Mouse (Mus musculus): ENCODE data around the gene Hvcn1.
A peak's percentile ranks its signal among the peaks of the same experiment; 100 is the strongest.
"Not testable (repeated sequence)": the region's sequence is repeated elsewhere in the genome, so short reads cannot be mapped to it uniquely, and the experiment has no call there.

Hvcn1 gene

DNA sequence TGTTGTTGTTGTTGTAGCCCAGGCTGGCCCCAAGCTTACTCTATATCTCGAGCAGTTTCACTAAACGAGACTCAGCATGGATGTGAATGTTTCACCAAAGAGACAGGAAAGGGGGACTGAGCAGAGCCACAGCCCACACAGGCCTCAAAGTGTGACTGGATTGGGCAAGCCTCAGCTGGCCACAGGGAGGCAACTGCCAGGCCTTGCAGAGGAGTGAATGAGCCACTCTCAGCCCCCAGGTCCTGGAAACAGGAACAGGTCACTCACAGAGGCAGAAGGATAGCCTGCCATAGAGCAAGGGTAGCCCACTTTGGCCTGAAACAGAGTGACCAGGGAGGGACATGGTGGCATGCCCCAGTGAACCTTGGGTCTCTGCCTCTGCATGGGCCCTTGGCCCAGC, 2.4 kb upstream of the Hvcn1 start:
- no peak for DNase-seq (ENCODE audit: low read depth, low spot score)

DNA sequence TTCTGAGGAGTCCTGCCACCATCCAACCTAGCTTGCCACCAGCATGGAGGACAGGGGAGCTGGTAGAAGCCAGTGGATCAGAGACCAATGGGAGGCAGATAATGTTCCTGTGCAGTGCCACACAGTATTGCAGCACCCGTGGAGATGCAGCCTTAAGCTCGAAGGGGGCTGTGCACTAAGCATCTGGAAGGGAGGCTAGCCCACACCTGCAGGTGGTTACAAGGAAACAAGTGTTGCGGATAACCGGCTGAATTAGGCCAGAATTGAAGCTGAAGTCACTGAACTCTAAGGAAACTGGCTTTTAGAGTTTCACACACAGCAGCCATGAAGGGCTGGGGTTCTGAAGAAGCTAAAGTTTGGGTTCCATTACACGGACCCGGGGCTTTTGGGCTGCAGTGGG, 2.3 kb downstream of the Hvcn1 start:
- no peak for DNase-seq (ENCODE audit: low read depth, low spot score)

DNA sequence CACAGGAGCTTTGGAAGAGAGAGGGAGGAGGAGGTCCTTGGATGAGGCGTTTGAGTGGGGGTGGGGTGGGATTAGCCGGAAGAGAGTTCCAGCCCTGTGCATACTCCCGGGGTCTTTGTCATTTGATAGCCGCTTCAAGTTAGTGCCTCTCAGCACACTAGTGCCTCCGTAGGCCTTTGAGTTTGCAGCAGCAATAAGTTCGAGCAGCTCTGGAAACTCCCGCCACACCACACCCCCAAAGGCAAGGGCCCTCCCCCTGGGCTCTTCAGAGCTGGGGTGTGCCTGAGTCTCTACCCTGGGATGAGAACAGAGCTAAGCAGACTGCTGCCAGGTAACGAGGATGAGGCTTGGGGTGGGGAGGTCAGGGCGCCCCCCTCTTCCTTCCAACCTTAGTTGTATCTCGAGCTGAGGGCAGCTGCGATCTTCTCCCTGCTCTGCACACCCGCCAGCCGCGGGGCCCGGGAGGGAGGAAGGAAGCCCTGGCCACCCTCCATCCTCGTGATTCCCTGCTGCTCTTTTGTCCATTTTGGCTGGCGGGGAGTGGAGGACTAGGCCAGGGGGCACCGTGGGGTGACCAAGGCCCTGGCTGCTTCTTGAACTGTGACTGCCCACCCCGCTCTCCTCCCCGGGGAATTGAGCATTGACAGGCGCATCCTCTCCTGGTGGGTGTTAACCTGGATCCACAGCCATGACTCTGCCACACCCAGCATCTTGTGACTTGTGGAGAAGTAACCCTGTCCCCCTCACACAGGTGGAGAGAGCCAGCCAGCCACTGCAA, 3.2 kb downstream of the Hvcn1 start:
- DNase-seq (ENCODE audit: low read depth, low spot score) = peak; percentile 39

DNA sequence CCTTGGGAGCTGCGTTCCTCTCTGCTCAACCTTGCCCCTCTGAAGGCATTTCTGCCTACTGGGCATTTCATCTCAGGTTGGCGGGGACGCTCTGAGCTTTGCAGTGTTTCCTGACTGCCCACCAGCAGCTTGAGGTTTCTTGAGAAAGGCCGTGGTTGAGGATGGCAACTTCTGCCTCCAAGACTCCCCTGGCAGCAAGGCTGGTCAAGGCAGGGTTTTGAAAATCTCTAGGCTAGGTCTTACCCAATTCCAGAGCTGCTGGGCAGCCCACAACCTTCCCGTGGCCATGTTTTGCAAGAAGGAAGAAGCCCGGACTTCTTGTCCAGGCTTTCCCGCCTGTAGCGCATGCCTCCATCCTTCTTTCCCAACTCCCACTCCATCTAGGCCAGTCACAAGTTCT, 4.3 kb downstream of the Hvcn1 start:
- no peak for DNase-seq (ENCODE audit: low read depth, low spot score)

DNA sequence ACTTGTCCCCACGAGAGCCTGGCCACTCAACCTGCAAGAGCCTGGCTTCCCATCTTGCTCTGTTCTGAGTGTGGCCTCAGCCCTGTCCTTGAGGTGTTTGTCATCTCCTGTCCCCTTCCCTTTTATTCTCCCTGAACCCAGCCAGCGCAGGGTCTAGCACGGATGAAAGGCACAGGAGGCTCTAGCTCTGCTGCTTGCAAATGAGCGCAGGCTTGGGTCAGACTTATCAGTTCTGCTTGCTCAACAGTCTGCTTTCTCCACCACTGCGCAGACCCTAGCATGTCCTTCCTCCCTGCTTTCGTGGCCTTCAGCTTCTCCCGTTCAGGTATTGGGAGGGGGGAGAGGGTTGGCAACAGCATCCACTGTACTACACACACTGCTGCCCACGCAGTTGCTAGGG, 5.5 kb downstream of the Hvcn1 start:
- no peak for DNase-seq (ENCODE audit: low read depth, low spot score)

DNA sequence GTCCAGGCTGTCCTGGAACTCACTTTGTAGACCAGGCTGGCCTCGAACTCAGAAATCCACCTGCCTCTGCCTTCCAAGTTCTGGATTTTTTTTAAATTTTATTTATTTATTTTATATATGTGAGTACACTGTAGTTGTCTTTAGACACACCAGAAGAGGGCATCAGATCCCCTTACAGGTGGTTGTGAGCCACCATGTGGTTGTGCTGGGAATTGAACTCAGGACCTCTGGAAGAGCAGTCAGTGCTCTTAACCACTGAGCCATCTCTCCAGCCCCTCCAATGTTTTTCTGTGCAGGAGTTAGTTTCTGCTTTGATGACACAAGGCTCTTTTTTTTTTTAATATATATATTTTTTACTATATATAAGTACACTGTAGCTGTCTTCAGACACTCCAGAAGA, 6.2 kb downstream of the Hvcn1 start:
- DNase-seq (ENCODE audit: low read depth, low spot score) = not testable (repeated sequence)

DNA sequence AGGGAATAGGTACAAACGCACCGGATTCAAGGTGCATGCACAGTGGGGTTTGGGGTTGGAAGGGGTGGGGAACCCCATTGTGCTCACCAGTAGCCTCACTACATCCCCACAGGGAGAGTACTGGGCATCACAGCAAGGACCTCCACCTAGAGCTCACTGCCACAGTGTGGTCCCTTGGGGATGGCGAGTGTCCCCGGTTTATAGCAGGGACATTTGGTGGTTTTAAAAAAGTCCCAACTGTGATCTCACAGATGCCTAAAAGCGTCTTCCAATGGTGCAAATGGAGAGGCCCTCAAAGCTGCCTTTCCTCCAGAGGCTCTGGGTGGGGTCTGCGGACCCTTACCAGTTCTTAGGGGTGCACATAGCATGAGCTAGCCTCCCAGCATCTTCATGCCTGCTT, 7.3 kb downstream of the Hvcn1 start:
- no peak for DNase-seq (ENCODE audit: low read depth, low spot score)

DNA sequence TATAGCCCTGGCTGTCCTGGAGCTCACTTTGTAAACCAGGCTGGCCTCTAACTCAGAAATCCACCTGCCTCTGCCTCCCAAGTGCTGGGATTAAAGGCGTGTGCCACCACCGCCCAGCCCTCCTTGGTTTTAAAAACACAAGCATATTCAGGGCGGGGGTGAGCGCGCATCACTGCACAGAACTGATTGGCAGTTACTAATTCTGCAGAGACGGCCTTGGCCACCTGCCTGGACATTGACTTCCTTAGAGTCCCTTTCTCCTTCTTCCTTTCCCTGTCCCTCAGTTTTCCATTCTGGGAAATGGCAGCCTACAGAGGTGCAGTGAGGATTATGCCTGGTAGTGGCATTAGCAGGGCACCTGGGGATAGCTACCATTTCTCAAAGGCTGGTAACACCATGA, 11.0 kb downstream of the Hvcn1 start:
- DNase-seq (ENCODE audit: low read depth, low spot score) = no peak

DNA sequence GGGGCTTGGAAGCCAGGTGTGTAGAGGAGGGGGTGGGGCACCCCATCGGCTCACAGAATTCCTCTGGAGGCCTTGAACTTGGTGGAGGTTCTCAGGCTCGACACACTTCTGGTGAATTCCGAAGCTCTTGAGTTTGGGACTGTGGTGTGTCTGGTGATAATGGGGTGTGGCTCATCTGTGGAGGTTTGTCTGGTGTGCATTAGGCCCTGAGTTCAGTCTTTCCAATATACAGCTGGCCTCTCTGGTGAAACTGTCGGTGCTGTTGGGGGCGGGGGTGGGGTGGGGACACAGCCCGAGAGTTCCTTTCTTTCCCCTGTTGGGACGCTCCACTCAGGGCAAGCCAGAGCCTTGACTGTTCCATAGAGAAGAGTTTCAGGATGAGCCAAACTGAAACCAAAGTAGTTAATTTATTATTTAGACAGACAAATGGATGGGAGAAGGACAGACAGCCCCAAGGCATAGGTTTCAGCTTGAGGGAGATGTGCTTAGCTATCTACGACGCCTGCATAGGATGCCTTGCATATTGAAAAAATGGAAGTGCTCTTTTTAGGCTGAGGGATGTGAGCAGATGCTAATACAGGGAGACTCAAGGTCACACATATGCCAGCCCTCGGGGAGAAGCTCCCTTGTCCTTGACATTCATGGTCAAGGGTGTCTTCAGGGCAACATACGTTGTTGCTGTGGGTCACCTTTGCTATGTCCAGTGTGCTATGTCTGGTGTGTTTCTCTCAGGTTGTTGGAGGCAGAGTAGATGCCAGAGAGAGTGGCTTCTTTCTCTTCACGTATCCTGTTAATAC, 11.7 kb downstream of the Hvcn1 start:
- no peak for DNase-seq (ENCODE audit: low read depth, low spot score)

DNA sequence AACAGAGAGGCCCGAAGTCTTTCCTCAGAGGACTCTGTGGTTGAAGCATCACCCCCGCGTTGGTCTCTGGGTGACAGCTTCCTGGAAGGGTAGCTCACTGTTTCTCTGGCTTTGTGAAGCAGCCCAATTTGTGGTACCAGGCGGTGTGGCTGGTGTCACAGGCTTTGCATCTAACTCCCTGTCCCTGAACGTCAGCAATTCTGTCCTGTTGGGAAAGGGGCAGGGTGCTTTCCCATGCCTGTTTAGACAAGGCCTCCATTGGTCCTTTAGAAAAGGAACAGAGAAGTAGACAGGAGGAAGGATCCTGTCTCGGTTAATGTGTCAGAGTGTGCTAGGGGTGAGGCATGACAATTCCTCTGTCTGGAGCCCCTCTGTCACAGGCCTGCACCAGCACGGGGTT, 12.3 kb downstream of the Hvcn1 start:
- DNase-seq (ENCODE audit: low read depth, low spot score) = no peak

DNA sequence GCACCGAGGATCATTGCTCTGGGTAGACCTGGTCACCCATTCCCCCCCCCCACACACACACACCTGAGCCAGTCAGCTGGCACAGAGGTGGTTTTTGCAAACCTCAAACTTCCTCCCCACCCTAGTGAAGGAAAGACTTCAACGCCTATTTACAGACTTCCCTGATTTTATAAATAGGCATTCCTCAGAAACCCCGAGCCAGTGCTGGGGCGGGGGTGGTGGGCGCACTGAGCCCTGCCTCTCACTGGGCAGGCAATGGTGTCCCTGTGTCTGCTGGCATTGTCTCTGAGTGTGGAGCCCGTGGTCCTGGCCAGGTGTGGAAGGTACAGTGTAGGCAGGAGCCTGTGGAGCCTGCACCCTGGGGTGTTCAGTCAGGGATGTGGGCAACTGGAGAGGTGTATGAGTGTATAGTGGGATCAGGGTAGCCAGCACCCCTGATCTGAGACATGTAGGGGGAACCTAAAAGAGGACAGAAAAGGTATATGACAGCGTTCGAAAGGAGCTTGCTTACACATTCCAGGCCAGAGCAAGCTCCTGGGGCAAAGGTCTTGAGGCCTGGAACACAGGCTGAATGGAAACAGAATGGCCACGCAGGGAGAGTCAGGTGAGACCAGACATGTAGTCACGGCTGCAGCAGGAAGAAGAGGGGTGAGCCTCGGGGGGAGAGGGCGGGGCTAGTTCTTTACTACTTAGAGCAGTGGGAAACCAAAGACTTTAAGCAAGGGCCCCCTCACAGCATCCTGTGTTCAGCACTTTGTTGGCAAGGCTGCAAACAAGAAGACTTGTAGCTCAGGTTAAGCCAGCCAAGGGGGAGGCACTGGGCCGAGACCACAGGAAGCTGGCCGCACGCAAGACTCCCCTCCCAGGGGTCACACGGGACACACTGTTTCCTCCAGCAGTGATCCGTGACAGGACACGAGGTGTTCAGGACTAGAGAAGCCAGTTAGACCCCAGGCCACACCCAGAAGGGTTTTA, 13.3 kb downstream of the Hvcn1 start:
- peak; percentile 59 for DNase-seq (ENCODE audit: low read depth, low spot score)

DNA sequence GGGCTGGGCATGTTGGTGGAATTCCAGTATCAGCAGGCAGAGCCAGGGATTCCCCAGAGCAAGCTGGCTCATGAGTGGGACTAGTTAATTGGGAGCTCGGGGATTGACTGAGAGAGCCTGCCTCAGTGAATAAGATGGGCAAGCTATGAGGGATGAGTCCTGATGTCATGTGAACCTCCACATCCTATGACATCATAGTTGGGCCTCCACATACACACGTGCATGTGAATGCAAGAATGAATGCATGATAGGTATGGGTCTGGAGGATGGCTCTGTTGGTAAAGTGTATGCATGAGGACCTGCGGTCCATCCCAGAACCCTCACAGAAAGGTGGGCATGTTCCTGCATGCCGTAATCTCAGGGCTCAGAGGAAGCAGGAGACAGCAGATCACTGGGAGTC, 14.5 kb downstream of the Hvcn1 start:
- DNase-seq (ENCODE audit: low read depth, low spot score) = no peak

DNA sequence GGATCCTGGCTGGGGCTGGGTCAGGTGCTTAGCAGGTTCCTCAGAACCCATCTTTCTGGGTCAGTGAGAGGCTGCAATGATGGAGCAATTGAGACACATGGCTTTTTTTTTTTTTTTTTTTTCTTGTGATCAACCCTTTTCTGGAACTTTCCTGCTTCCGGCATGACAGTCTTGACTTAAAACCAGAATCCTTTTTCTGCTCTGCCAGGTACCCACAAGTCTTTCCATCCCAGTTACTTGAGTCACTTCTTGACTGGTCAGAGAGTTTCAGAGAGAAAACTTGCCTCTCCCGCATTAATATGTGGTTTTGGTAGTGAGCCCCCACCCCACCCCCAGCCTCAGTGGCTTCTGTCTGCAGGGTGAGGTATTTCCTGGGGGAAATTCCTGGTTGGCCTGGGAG, 17.7 kb downstream of the Hvcn1 start:
- DNase-seq (ENCODE audit: low read depth, low spot score) = no peak

DNA sequence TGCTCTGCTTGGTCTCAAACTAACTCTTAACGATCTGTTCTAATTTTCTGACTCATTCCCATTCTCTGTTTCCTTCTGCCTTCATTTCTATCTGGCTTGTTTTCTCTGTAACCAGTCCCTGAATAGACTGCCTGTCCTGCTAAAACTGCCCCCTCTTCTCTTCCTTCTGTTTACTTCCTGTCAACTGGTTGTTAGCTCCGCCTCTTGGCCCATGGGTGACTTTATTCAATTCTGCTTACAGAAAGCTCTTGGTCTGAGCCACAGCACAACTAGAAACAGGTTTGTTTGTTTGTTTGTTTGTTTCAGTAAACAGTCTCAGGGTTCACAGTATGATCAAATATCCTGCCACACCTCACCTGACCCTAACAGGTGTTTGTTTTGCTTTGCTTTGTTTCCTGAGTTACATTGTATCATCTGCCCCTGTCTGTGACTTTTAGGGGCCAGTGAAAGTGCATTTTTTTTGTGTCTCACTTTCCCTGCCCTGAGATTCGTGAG, 21.7 kb downstream of the Hvcn1 start:
- no peak for DNase-seq (ENCODE audit: low read depth, low spot score)

DNA sequence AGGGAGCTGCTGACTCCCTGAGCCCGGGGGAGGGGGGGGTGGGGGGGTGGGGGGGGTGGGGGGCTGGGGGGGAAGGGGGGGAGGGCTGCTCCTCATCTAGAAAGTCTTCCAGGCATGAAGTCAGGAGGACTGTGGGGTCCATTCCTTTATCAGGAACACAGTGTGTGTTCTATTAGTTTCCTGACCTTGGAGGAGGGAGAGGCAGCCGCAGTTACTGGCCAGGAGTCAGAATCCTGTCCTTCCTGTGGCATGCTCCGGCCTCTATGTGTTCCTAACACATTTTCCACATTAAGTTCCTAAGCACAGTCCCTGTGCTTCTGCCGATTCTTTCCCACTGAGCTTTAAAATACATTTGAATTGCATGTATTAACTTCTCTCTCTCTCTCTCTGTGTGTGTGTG, 22.2 kb downstream of the Hvcn1 start:
- DNase-seq (ENCODE audit: low read depth, low spot score) = no peak

DNA sequence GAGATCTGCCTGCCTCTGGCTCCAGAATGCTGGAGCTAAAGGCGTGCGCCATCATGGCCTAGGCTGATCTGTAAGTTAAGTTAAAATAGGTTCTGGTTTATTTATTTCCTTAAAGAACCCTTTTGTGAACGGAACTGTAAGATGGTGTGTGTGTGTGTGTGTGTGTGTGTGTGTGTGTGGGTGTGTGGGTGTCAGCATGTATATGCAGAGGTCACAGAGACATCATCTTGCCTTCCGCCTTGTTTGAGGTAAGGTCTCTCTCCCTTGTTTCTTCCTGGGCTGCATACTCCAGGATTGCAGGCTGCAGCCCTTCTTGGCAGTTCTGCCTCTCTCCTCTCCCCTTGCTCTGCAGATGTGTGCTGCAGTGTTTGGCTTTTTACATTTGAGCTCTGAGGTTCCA, 24.2 kb downstream of the Hvcn1 start:
- DNase-seq (ENCODE audit: low read depth, low spot score) = no peak

DNA sequence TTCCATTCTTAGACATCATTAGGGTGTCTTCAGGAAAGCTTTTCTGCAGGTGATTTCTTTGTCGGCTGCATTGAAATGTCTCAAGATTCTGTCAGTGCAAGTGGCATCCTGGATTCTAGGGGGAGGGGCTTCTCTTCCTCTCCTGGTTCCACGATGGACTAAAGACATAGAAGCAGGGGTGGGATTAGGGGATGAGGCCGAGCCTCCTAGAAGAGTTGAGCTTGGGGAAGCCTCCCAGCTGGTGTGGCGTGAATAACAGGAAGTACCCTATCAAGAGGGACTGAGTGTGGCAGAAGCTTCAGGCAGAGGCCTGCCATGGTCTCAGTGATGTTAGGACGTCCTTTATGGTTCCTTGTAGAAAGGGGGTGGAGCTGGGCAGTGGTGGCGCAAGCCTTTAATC, 24.8 kb downstream of the Hvcn1 start:
- DNase-seq (ENCODE audit: low read depth, low spot score) = no peak

DNA sequence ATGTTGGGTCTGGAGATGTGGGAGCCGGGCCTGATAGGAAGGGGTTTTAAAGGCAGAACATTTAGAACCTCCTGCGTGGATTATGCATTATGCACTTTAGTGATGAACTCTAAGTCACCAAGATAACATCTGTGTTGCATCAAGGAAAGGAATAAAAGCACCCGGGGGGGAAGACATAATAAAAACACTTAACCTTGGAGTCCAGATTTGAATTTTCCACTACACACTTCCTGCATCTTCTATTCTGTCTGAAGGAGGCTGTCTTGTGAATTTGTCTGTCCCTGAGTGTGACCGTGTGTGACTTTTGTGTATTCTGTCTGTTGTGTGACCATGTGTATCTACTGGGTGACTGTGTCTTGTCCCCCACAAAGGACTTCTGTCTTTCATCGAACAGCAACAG, 25.4 kb downstream of the Hvcn1 start:
- DNase-seq (ENCODE audit: low read depth, low spot score) = peak; percentile 21

DNA sequence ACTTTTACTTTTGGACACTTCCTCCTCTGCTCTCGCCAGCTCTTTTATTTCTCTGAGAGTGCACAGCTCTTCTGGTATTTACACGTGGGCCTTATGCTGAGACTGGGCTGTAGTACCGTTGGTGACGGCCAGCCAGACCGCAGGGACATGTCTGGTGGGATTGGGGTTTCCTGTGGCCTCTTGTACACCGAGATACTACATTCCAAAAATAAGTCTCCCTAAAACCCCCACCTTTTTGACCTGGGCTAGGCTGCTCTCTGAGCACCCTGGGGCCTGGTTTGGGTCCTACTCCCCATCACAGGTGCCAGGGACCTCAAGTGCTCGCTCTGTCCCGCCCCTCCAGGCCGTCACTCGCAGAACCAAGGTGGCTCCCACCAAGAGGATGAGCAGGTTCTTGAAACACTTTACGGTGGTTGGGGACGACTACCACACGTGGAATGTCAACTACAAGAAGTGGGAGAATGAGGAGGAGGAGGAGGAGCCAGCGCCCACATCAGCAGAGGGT, 26.5 kb downstream of the Hvcn1 start:
- no peak for DNase-seq (ENCODE audit: low read depth, low spot score)

DNA sequence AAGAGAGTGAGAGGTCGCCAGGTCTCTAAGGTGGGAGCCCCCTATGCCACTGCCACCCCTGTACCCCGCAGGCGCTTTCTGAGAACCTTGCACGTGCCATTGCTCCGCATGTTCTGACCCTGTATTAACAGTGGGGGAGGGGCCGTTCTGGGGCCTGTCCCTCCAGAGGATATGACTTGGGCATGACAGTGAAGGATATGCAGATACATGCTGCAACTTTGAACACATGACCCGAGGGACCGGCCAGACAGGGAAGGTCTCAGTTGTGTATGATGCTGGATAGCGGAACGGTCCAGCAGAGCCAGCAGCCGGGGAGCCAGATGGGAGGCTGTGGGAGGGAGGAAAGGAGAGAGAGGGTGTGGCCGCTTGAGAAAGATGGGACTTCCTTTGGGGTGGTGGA, 27.1 kb downstream of the Hvcn1 start:
- DNase-seq (ENCODE audit: low read depth, low spot score) = peak; percentile 22

DNA sequence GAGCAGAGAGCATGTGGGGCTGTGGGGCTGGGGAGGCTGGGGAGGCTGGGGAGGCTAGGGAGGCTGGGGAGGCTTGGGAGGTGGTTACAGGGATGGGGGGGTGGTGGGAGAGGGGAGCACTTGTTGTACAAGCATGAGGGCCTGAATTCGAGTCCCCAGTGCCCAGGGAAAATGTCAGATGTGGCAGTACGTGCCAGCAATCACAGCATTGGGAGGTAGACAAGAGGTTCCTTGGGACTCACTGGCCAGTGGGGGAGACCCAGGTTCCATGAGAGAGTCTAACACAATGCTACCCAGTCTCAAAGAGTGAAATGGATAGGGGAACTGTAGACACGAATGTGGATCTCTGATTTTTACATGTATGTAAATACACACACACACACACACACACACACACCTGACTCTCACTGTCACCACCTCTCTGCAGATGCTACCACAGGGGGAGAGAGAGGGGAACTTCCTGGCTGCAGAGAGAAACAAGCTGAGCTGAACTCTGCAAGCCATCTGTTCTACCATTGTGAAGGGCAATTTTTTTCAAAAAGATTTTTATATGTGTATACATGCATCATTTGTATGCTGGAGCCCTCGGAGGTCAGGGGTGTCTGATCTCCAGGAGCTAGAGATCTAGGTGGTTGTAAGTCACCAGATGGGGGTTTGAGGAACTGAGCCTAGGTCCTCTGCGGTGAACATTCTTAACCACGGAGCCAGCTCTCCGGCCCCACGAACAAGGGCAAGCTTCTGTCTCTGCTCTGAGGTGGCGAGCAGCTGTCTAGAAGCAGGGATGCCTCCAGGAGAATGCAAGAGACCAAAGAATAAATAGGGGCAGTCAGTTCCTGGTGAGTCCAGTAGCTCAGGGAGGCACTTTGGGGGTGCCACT, 28.0 kb downstream of the Hvcn1 start:
- DNase-seq (ENCODE audit: low read depth, low spot score) = no peak
